Mouse (Mus musculus) cortical plate, adult 2 months (tissue): ENCODE measurements around the gene Cdk15. TPM values are rescaled to one million over a fixed set of nuclear protein-coding genes. Genes with fewer than 3 reads are reported as not detected.

Experiments
- H3K27ac ChIP-seq: fragments of 200-500 bp; 2 replicates; pipeline ENCODE4 v1.5.1; 2012; ENCODE audit warnings: low read length, control low read depth, inconsistent platforms; ENCODE audit not compliant: insufficient read depth
- H3K4me1 ChIP-seq: fragments of 200-500 bp; 2 replicates; pipeline ENCODE4 v1.6.1; 2011; ENCODE audit warnings: low read length; ENCODE audit not compliant: control insufficient read depth, insufficient read depth
- H3K4me3 ChIP-seq: fragments of 200-500 bp; 2 replicates; pipeline ENCODE4 v1.5.1; 2011; ENCODE audit warnings: mild to moderate bottlenecking, low read length, control low read depth; ENCODE audit not compliant: insufficient read depth
- CTCF ChIP-seq: fragments of 200-500 bp; IDR thresholded peaks from 2 replicates; pipeline ENCODE4 v1.5.1; 2011; ENCODE audit warnings: mild to moderate bottlenecking, control low read depth, low read length; ENCODE audit not compliant: insufficient read depth; ENCODE audit errors: extremely low read depth
- POLR2A ChIP-seq: fragments of 200-500 bp; IDR thresholded peaks from 2 replicates; pipeline ENCODE4 v1.6.1; 2011; ENCODE audit warnings: mild to moderate bottlenecking, low read length, control low read depth; ENCODE audit not compliant: insufficient read depth; ENCODE audit errors: extremely low read depth
- polyA plus RNA-seq: library from polyadenylated mRNA; depleted of rRNA; stranded (reverse); fragments of >200 nt; gene quantifications from 2 replicates; pipeline ENCODE4 v1.2.3, GENCODE M21; 2012

Cdk15 gene
- polyA plus RNA-seq, 1 experiment, result 0.33 TPM

GRCm38 (mm10) chr1:59334562-59334890 lies 77.8 kb downstream of the Cdk15 start:
- no peak overlapping the region for H3K27ac ChIP-seq
- H3K4me3 ChIP-seq, result no peak overlapping the region
- H3K4me1 ChIP-seq, result peaks cover 1% of the 10 kb centered on the region; the same call in 1 of the 2 replicates
- TF ChIP-seq POLR2A, result no peak
- no peak for TF ChIP-seq CTCF

GRCm38 (mm10) chr1:59336256-59336655 lies 79.5 kb downstream of the Cdk15 start:
- Histone ChIP-seq H3K27ac (no peak overlapping the region), H3K4me1 (peaks cover 4% of the 10 kb centered on the region; the same call in 1 of the 2 replicates), H3K4me3 (no peak overlapping the region)
- no peak for TF ChIP-seq CTCF
- no peak for TF ChIP-seq POLR2A

GRCm38 (mm10) chr1:59340814-59341588 lies 84.3 kb downstream of the Cdk15 start:
- H3K4me1 ChIP-seq, result peaks cover 3% of the 10 kb centered on the region; the same call in 1 of the 2 replicates
- TF ChIP-seq POLR2A (no peak), CTCF (no peak)
- H3K27ac ChIP-seq, result no peak overlapping the region
- H3K4me3 ChIP-seq, result no peak overlapping the region

GRCm38 (mm10) chr1:59341697-59342096 lies 85.0 kb downstream of the Cdk15 start:
- Histone ChIP-seq H3K4me1 (peaks cover 3% of the 10 kb centered on the region; the same call in 1 of the 2 replicates), H3K27ac (no peak overlapping the region), H3K4me3 (no peak overlapping the region)
- TF ChIP-seq CTCF (no peak), POLR2A (no peak)

- Histone ChIP-seq H3K4me1 (peaks cover 3% of the 10 kb centered on the region; the same call in 1 of the 2 replicates), H3K27ac (no peak overlapping the region), H3K4me3 (no peak overlapping the region)
- TF ChIP-seq POLR2A (no peak), CTCF (no peak)
These were observed 85.4 kb downstream of the Cdk15 start for GRCm38 (mm10) chr1:59342146-59342545.

- Histone ChIP-seq H3K27ac (no peak overlapping the region), H3K4me3 (no peak overlapping the region), H3K4me1 (no peaks in the 10 kb centered on the region)
- TF ChIP-seq CTCF (no peak), POLR2A (no peak)
These were observed 96.0 kb downstream of the Cdk15 start for GRCm38 (mm10) chr1:59352706-59353105.

- Histone ChIP-seq H3K27ac (no peak overlapping the region), H3K4me1 (no peaks in the 10 kb centered on the region), H3K4me3 (no peak overlapping the region)
- TF ChIP-seq POLR2A (no peak), CTCF (no peak)
These were observed 98.7 kb downstream of the Cdk15 start for GRCm38 (mm10) chr1:59355440-59355839.

DNA sequence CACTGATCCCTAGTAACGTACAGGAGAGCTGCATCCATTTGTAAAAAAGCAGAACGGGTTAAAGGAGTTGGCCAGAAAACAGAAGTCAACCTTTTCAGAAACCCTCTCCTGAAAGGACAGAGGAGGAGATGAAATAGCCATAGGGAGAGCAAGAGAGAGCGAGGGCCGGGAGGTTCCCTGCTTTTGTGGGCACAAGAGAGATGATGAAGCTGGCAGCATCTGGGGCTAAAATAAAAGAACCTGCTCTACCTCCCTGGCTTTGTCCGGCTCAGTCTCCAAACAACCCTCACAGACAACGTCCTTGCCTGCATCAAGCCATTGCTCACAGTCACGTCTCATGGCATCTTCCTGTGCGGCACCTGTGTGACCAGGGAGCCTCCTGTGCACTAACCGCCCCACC lies 102.4 kb downstream of the Cdk15 start:
- Histone ChIP-seq H3K27ac (no peak overlapping the region), H3K4me1 (no peaks in the 10 kb centered on the region), H3K4me3 (no peak overlapping the region)
- TF ChIP-seq CTCF (no peak), POLR2A (no peak)

- H3K4me1 ChIP-seq, result no peaks in the 10 kb centered on the region
- no peak overlapping the region for H3K4me3 ChIP-seq
- TF ChIP-seq POLR2A, result no peak
- no peak for TF ChIP-seq CTCF
- no peak overlapping the region for H3K27ac ChIP-seq
These were observed 104.1 kb downstream of the Cdk15 start for GRCm38 (mm10) chr1:59360834-59361233.

DNA sequence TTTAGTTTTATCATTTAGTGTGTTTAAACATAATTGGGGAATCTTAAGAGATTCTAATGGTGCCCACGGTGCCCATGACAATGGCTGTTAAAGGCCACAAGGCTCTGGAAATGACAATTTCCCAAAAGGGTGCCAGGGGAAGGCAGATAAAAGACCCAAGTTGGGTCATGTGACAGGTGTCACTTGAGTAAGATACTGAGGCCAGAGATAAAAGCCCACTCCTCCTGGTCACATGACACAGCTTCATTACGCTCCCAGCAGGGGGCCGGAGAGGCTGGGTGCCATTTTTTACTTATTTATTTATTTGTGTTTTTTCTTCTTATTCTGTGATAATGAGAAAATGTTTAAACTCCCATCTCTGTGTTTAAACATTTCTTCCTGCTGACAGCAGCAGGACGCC lies 104.8 kb downstream of the Cdk15 start:
- TF ChIP-seq CTCF, result no peak
- no peak for TF ChIP-seq POLR2A
- Histone ChIP-seq H3K4me3 (no peak overlapping the region), H3K4me1 (no peaks in the 10 kb centered on the region), H3K27ac (no peak overlapping the region)
